Mouse (Mus musculus) stomach, adult 2 months (tissue): Measurements from ENCODE around the gene Selenof. TPM values are rescaled to one million over a fixed set of nuclear protein-coding genes. Genes with fewer than 3 reads are reported as not detected.

Experiments
- polyA plus RNA-seq: library from polyadenylated mRNA; depleted of rRNA; stranded (reverse); fragments of >200 nt; gene quantifications from 2 replicates; pipeline ENCODE4 v1.2.3, GENCODE M21; 2012; rRNA removed

Selenof gene
- 52.9 and 59.6 TPM in 2 replicates for polyA plus RNA-seq

GRCm38 (mm10) chr3:144570047-144570815 lies at the start of gene Selenof, which contains the start of gene Hs2st1:
TSS of gene Selenof (plus strand) at chr3:144570304.
TSS of gene Hs2st1 (minus strand) at chr3:144570181.

Other genes with a start within 250 kb of the Selenof start
- 1.0 and 1.3 TPM in 2 replicates for gene Hs2st1, start 123 bp upstream of the Selenof start, polyA plus RNA-seq
- gene Sh3glb1, start 150.0 kb downstream of the Selenof start, polyA plus RNA-seq, result 5.0 and 9.2 TPM in 2 replicates
- gene Clca3a1, start 190.7 kb downstream of the Selenof start, polyA plus RNA-seq, result 0.20 and 0.58 TPM in 2 replicates
- 0.51 and 0.68 TPM in 2 replicates for gene Clca3a2, start 249.2 kb downstream of the Selenof start, polyA plus RNA-seq